ENCODE assay signal across 22 mouse cellular contexts in genomic region chr2:51108631-51109030, GRCm38 (mm10). TPM values are rescaled to one million over a fixed set of nuclear protein-coding genes. Genes with fewer than 3 reads are reported as not detected.
DNase-seq lines count a peak whose midpoint lies in the region; ATAC-seq lines count a peak whose summit lies in the region.
"Had no signal": no experiment of that assay in that cellular context is flagged by ENCODE, and none has a peak within 500 bp of the region (broad histone marks: within the 10 kb centered on the region; RNA-seq: fewer than 3 reads in every experiment).

No protein-coding gene starts in this region.

- no peaks in the 10 kb centered on the region for H3K9me3 ChIP-seq in neural tube, embryonic 15.5 days (replicated peaks)
- H3K9me3 ChIP-seq: embryonic facial prominence, embryonic 15.5 days; forebrain, embryonic 10.5 days; heart, embryonic 15.5 days; hindbrain, embryonic 15.5 days had no signal

- H3K36me3 ChIP-seq in neural tube, embryonic 15.5 days: no peaks in the 10 kb centered on the region
- H3K36me3 ChIP-seq: embryonic facial prominence, embryonic 15.5 days; forebrain, embryonic 10.5 days; heart, embryonic 15.5 days; hindbrain, embryonic 15.5 days had no signal

- intact Hi-C loops in heart, postnatal 36 days (cut with DNase I): no loop called here

- H3K4me3 ChIP-seq in neural tube, embryonic 15.5 days (replicated peaks): no peak overlapping the region
- H3K4me3 ChIP-seq: embryonic facial prominence, embryonic 15.5 days; erythroblast, embryonic 14.5 days; forebrain, embryonic 10.5 days; gastrocnemius, adult 2 months; heart, adult 2 months; heart, embryonic 15.5 days; hindbrain, embryonic 15.5 days had no signal

- no peaks in the 10 kb centered on the region for H3K4me1 ChIP-seq in neural tube, embryonic 15.5 days
- H3K4me1 ChIP-seq: embryonic facial prominence, embryonic 15.5 days; forebrain, embryonic 10.5 days; heart, embryonic 15.5 days; hindbrain, embryonic 15.5 days had no signal

- H3K27ac ChIP-seq in neural tube, embryonic 15.5 days (replicated peaks): no peak overlapping the region
- H3K27ac ChIP-seq: embryonic facial prominence, embryonic 15.5 days; forebrain, embryonic 10.5 days; gastrocnemius, adult 2 months; heart, adult 2 months; heart, embryonic 15.5 days; hindbrain, embryonic 15.5 days had no signal

- H3K9ac ChIP-seq in neural tube, embryonic 15.5 days (replicated peaks): no peak overlapping the region
- H3K9ac ChIP-seq: embryonic facial prominence, embryonic 15.5 days; heart, embryonic 15.5 days; hindbrain, embryonic 15.5 days had no signal

- H3K4me2 ChIP-seq in neural tube, embryonic 15.5 days: no peak overlapping the region
- H3K4me2 ChIP-seq: embryonic facial prominence, embryonic 15.5 days; heart, embryonic 11.5 days; heart, embryonic 15.5 days; hindbrain, embryonic 15.5 days had no signal

- DNase-seq in heart, adult 11 months: peak; percentile 62
- DNase-seq in heart, postnatal 36 days: no peak
- DNase-seq in MEL-GATA-1-ER (ENCODE audit: extremely low read depth, low read depth): peak; percentile 54
- no peak for DNase-seq in urinary bladder, adult 18-20 months (ENCODE audit: low spot score in 2 of 2)
- DNase-seq: adrenal gland, postnatal 14 days; cerebellum, adult 8-10 months; embryo, embryonic 11 days; gastrocnemius, adult 2 months; gastrocnemius, postnatal 36 days; heart, adult 2 months; heart, postnatal 14 days had no signal

- 78% methylated on average over 5 of the region's 5 CpGs for WGBS in neural tube, embryonic 15.5 days

- peak; percentile 90 for ATAC-seq in granulocyte monocyte progenitor cell, adult 5-6 weeks (replicated peaks; ENCODE audit: poor library complexity, severe bottlenecking)
- ATAC-seq in monocyte, adult 5-6 weeks (replicated peaks; ENCODE audit: insufficient number of reproducible peaks, low FRiP score, low TSS enrichment, poor library complexity, severe bottlenecking): 0 out of 2 replicates have a peak, but pooled peaks have one; percentile 31
- no peak for ATAC-seq in neural tube, embryonic 15.5 days (ENCODE audit: low FRiP score)
- ATAC-seq: forebrain, embryonic 14.5 days; intestine, embryonic 16.5 days had no signal

- no peaks in the 10 kb centered on the region for H3K27me3 ChIP-seq in neural tube, embryonic 15.5 days (replicated peaks)
- H3K27me3 ChIP-seq: embryonic facial prominence, embryonic 15.5 days; heart, embryonic 15.5 days; hindbrain, embryonic 15.5 days had no signal

RNA-seq across cellular contexts. Expression of gene Rnd3, which starts 40.3 kb away (rescaled TPM):
- 10 to 100 TPM; 15.3 to 18.9 TPM for total RNA-seq in heart, postnatal 36 days (2021)
- total RNA-seq in granulocyte monocyte progenitor cell, adult 5-6 weeks (2014; fragmentation: Nextera tagmentation): not detected in 2 replicates
- total RNA-seq in granulocyte monocyte progenitor cell, adult 5-6 weeks (2017): 0.26 and 1.9 TPM in 2 replicates
- 6.2 to 29.4 TPM (median 22.7 TPM) in 3 replicates for total RNA-seq in monocyte, adult 5-6 weeks (2017)
- polyA plus RNA-seq in neural tube, embryonic 15.5 days (2015; fragmentation: Nextera tagmentation; extraction: Ambion mirVana): 79.0 and 84.6 TPM in 2 replicates
- polyA plus RNA-seq: erythroblast, embryonic 14.5 days had no signal

Comparison
In these comparisons a context has a peak if more than half of its experiments do, and no peak if none do; other contexts are left out.
1. DNase-seq: peak in heart, adult 11 months (single experiment) and MEL-GATA-1-ER (single experiment); none in heart, postnatal 36 days (0 of 2) and urinary bladder, adult 18-20 months (0 of 2).